Mouse (Mus musculus) embryonic facial prominence, embryonic 14.5 days (tissue): ENCODE measurements around the gene Nfatc2. TPM values are rescaled to one million over a fixed set of nuclear protein-coding genes. Genes with fewer than 3 reads are reported as not detected.

Experiments used
- ATAC-seq: fragments of 200-750 bp; cut with Nextera tagmentation; 2 replicates; pipeline ENCODE4 v1.8.0; 2017; ENCODE audit warnings: low read depth, moderate number of reproducible peaks, moderate TSS enrichment
- DNase-seq: peaks from one replicate; pipeline ENCODE4 v3.0.0-alpha.2; 2015; ENCODE audit warnings: low spot score
- H3K27ac ChIP-seq: fragments of 300-500 bp; sonication (generic); replicated peaks from 2 replicates; pipeline ENCODE4 v1.5.1; 2014; ENCODE audit warnings: low read depth, mild to moderate bottlenecking, low read length, moderate library complexity
- H3K27me3 ChIP-seq: fragments of 300-500 bp; sonication (generic); replicated peaks from 2 replicates; pipeline ENCODE4 v1.6.1; 2014; ENCODE audit warnings: low read length; ENCODE audit not compliant: control insufficient read depth, insufficient read depth
- H3K36me3 ChIP-seq: fragments of 300-500 bp; sonication (generic); 2 replicates; pipeline ENCODE4 v1.6.1; 2014; ENCODE audit warnings: low read length, mixed read lengths; ENCODE audit not compliant: control insufficient read depth, insufficient read depth
- H3K4me1 ChIP-seq: fragments of 300-500 bp; sonication (generic); 2 replicates; pipeline ENCODE4 v1.6.1; 2014; ENCODE audit warnings: antibody characterized with exemption, low read length; ENCODE audit not compliant: control insufficient read depth, insufficient read depth
- H3K4me2 ChIP-seq: fragments of 300-500 bp; sonication (generic); 2 replicates; pipeline ENCODE4 v1.6.1; 2014; ENCODE audit warnings: low read depth, mild to moderate bottlenecking, low read length, moderate library complexity, mixed read lengths
- H3K4me3 ChIP-seq: fragments of 300-500 bp; sonication (generic); 2 replicates; pipeline ENCODE4 v1.5.1; 2014; ENCODE audit warnings: low read depth, mild to moderate bottlenecking, low read length
- H3K9ac ChIP-seq: fragments of 300-500 bp; sonication (generic); 2 replicates; pipeline ENCODE4 v1.6.1; 2014; ENCODE audit warnings: low read depth, mild to moderate bottlenecking, low read length, moderate library complexity, mixed read lengths
- H3K9me3 ChIP-seq: fragments of 300-500 bp; sonication (generic); 2 replicates; pipeline ENCODE4 v1.6.1; 2016; ENCODE audit warnings: low read length; ENCODE audit not compliant: control insufficient read depth
- WGBS: fragments of 180-500 bp; shearing (Covaris S2); extraction: QIAGEN DNeasy Blood & Tissue Kit; methylation state at CpG from one replicate; pipeline ENCODE4 v1.1.7; 2014; 5-methylcytosine and 5-hydroxymethylcytosine counted together
- polyA plus RNA-seq: library from polyadenylated mRNA; unstranded; fragments of >200 nt; fragmentation: Nextera tagmentation; extraction: Ambion mirVana; gene quantifications from 2 replicates; pipeline ENCODE4 v1.2.1, GENCODE M21; 2014

Gene Nfatc2
- polyA plus RNA-seq, 1 experiment from 2014 or later, result 5.8 TPM

- Histone ChIP-seq H3K27ac (no peak overlapping the region), H3K36me3 (0 out of 2 replicates have a peak, but pooled peaks cover 10% of the 10 kb centered on the region), H3K27me3 (no peaks in the 10 kb centered on the region), H3K4me2 (no peak overlapping the region), H3K4me3 (no peak overlapping the region), H3K4me1 (peaks cover 10% of the 10 kb centered on the region), H3K9me3 (no peaks in the 10 kb centered on the region), H3K9ac (no peak overlapping the region)
- ATAC-seq (no peak), DNase-seq (no peak)
- WGBS, result 80% methylated on average over 6 of the region's 6 CpGs
Measured at GRCm38 (mm10) chr2:168632543-168632942, 31.1 kb upstream of the Nfatc2 start.

- H3K36me3 ChIP-seq, result no peaks in the 10 kb centered on the region
- no peak overlapping the region for H3K4me3 ChIP-seq
- DNase-seq, result peak; percentile 80
- peaks cover 31% of the 10 kb centered on the region for H3K4me1 ChIP-seq
- no peaks in the 10 kb centered on the region for H3K27me3 ChIP-seq
- H3K4me2 ChIP-seq, result no peak overlapping the region
- peak overlapping the region; percentile 67 for H3K27ac ChIP-seq
- WGBS, result 19% methylated on average over 8 of the region's 8 CpGs
- H3K9ac ChIP-seq, result no peak overlapping the region
- ATAC-seq, result peak; percentile 80
- H3K9me3 ChIP-seq, result 0 out of 2 replicates have a peak, but pooled peaks cover under 1% of the 10 kb centered on the region
Measured at GRCm38 (mm10) chr2:168628787-168629186, 27.3 kb upstream of the Nfatc2 start.

- 41% methylated on average over 20 of the region's 20 CpGs for WGBS
- peaks cover 31% of the 10 kb centered on the region for H3K4me1 ChIP-seq
- H3K9ac ChIP-seq, result no peak overlapping the region
- H3K27ac ChIP-seq, result peak overlapping the region; percentile 73
- H3K4me3 ChIP-seq, result no peak overlapping the region
- H3K4me2 ChIP-seq, result peak overlapping the region; percentile 2; the same call in 1 of the 2 replicates
- H3K36me3 ChIP-seq, result no peaks in the 10 kb centered on the region
- 0 out of 2 replicates have a peak, but pooled peaks cover 4% of the 10 kb centered on the region for H3K9me3 ChIP-seq
- ATAC-seq (peak; percentile 42), DNase-seq (peak; percentile 57)
- no peaks in the 10 kb centered on the region for H3K27me3 ChIP-seq
Measured at GRCm38 (mm10) chr2:168627829-168628770, 26.6 kb upstream of the Nfatc2 start.

DNA sequence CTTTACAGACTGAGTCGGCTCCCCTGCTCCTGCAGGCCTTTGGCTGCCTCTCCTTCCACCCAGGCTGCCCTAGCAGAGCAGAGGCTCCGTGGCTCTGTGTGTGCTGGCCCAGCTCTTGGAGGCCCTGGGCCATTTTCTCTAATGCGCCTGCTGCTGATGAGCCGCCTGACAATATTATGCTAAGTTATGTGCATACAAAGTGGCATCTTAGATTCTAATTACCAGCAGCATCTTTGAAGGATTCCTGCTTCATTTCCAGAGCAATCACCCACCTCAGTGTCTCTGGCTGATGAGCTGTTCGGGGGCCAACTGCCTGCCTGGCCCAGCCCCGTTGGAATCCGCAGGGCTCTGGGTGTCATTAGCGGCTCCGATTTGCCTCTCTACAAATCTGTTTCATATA is 24.9 kb upstream of the Nfatc2 start:
- Histone ChIP-seq H3K4me2 (no peak overlapping the region), H3K36me3 (no peaks in the 10 kb centered on the region), H3K9ac (no peak overlapping the region), H3K27ac (peak overlapping the region; percentile 48; the same call in 1 of the 2 replicates), H3K4me1 (peaks cover 31% of the 10 kb centered on the region), H3K27me3 (no peaks in the 10 kb centered on the region), H3K4me3 (no peak overlapping the region), H3K9me3 (0 out of 2 replicates have a peak, but pooled peaks cover 4% of the 10 kb centered on the region)
- DNase-seq (peak; percentile 47), ATAC-seq (no peak)
- 47% methylated on average over 9 of the region's 9 CpGs for WGBS

GRCm38 (mm10) chr2:168625091-168625490 is 23.6 kb upstream of the Nfatc2 start:
- Histone ChIP-seq H3K9ac (no peak overlapping the region), H3K9me3 (0 out of 2 replicates have a peak, but pooled peaks cover 4% of the 10 kb centered on the region), H3K36me3 (no peaks in the 10 kb centered on the region), H3K4me1 (peaks cover 31% of the 10 kb centered on the region), H3K27ac (no peak overlapping the region), H3K4me3 (no peak overlapping the region), H3K27me3 (no peaks in the 10 kb centered on the region), H3K4me2 (no peak overlapping the region)
- DNase-seq, result no peak
- 41% methylated on average over 4 of the region's 4 CpGs for WGBS
- no peak for ATAC-seq

DNA sequence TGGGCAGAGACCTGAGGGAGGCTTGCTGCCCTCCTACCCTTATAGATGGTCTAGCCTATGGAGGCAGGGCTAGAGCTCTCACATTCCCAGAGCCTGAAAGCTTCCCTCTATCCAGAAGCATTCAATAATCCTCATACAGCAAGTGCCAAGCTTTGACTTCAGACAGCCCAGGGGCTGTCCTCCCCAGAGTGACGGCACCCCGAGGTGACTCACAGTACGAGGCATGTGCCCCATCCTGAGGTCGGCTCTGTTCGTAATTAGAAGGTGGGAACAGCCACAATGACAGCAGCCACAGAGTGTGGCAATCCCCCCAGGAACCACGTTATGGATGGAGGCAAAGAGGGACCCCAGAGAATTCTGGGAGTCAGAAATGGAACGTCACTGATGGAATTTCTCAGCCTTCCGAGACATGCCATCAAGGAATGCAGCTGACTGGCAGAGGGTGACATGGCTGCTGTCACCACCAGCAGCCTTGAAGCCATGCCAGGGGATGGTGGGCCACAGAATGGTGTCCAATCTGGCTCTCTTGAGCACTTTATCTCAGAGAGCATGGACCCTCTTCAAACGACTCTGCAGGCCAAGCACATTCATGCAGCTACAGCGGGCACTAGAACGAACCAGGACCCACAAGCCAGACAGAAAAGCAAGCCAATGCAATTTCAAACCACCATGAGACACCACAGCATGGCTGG is 19.8 kb upstream of the Nfatc2 start:
- Histone ChIP-seq H3K4me2 (no peak overlapping the region), H3K27ac (no peak overlapping the region), H3K9ac (no peak overlapping the region), H3K36me3 (no peaks in the 10 kb centered on the region), H3K27me3 (no peaks in the 10 kb centered on the region), H3K4me3 (no peak overlapping the region), H3K9me3 (0 out of 2 replicates have a peak, but pooled peaks cover 4% of the 10 kb centered on the region), H3K4me1 (peaks cover 27% of the 10 kb centered on the region)
- 74% methylated on average over 11 of the region's 11 CpGs for WGBS
- DNase-seq (no peak), ATAC-seq (no peak)

- no peak for DNase-seq
Measured at GRCm38 (mm10) chr2:168618205-168618717, 16.8 kb upstream of the Nfatc2 start.

GRCm38 (mm10) chr2:168615160-168615559 is 13.7 kb upstream of the Nfatc2 start:
- no peaks in the 10 kb centered on the region for H3K27me3 ChIP-seq
- H3K9me3 ChIP-seq, result no peaks in the 10 kb centered on the region
- WGBS, result 72% methylated on average over 3 of the region's 3 CpGs
- H3K4me2 ChIP-seq, result no peak overlapping the region
- H3K4me3 ChIP-seq, result no peak overlapping the region
- no peak overlapping the region for H3K27ac ChIP-seq
- ATAC-seq (no peak), DNase-seq (peak; percentile 38)
- H3K4me1 ChIP-seq, result peaks cover 26% of the 10 kb centered on the region
- no peak overlapping the region for H3K9ac ChIP-seq
- H3K36me3 ChIP-seq, result no peaks in the 10 kb centered on the region

More at GRCm38 (mm10) chr2:168618205-168618717, 16.8 kb upstream of the Nfatc2 start:
- H3K27ac ChIP-seq, result no peak overlapping the region
- H3K4me3 ChIP-seq, result no peak overlapping the region
- H3K4me1 ChIP-seq, result peaks cover 24% of the 10 kb centered on the region
- no peak for ATAC-seq
- H3K9ac ChIP-seq, result no peak overlapping the region
- no peak overlapping the region for H3K4me2 ChIP-seq
- 59% methylated on average over 15 of the region's 15 CpGs for WGBS
- no peaks in the 10 kb centered on the region for H3K36me3 ChIP-seq
- no peaks in the 10 kb centered on the region for H3K27me3 ChIP-seq
- H3K9me3 ChIP-seq, result no peaks in the 10 kb centered on the region
